Mouse (Mus musculus): ENCODE measurements around the gene Vcl.

Gene Vcl

GRCm38 (mm10) chr14:20928848-20929745 is at the start of gene Vcl:
TSS of gene Vcl (plus strand) at chr14:20929398.
- DNase-seq (ENCODE audit: low spot score): peak; percentile 100

GRCm38 (mm10) chr14:20884691-20885090 is 44.5 kb upstream of the Vcl start:
- no peak for DNase-seq (ENCODE audit: low spot score)

GRCm38 (mm10) chr14:20885091-20885888 is 43.9 kb upstream of the Vcl start:
- DNase-seq (ENCODE audit: low spot score): peak; percentile 31

GRCm38 (mm10) chr14:20886266-20886665 is 42.9 kb upstream of the Vcl start:
- DNase-seq (ENCODE audit: low spot score): peak; percentile 44

GRCm38 (mm10) chr14:20887541-20888085 is 41.6 kb upstream of the Vcl start:
- DNase-seq (ENCODE audit: low spot score): no peak

GRCm38 (mm10) chr14:20891941-20892402 is 37.2 kb upstream of the Vcl start:
- DNase-seq (ENCODE audit: low spot score): no peak

GRCm38 (mm10) chr14:20893815-20894214 is 35.4 kb upstream of the Vcl start:
- DNase-seq (ENCODE audit: low spot score): no peak

- no peak for DNase-seq (ENCODE audit: low spot score)
Observed at GRCm38 (mm10) chr14:20901267-20901666, 27.9 kb upstream of the Vcl start.

GRCm38 (mm10) chr14:20903137-20903536 is 26.1 kb upstream of the Vcl start:
- DNase-seq (ENCODE audit: low spot score): no peak

GRCm38 (mm10) chr14:20911811-20912210 is 17.4 kb upstream of the Vcl start:
- DNase-seq (ENCODE audit: low spot score): no peak

- no peak for DNase-seq (ENCODE audit: low spot score)
Observed at GRCm38 (mm10) chr14:20914415-20914814, 14.8 kb upstream of the Vcl start.

GRCm38 (mm10) chr14:20916625-20917612 is 12.3 kb upstream of the Vcl start:
- DNase-seq (ENCODE audit: low spot score): no peak

- no peak for DNase-seq (ENCODE audit: low spot score)
Observed at GRCm38 (mm10) chr14:20924071-20924789, 5.0 kb upstream of the Vcl start.

GRCm38 (mm10) chr14:20927470-20928307 is 1.5 kb upstream of the Vcl start:
- DNase-seq (ENCODE audit: low spot score): no peak

GRCm38 (mm10) chr14:20928308-20928685 is 901 bp upstream of the Vcl start:
- peak; percentile 28 for DNase-seq (ENCODE audit: low spot score)

- DNase-seq (ENCODE audit: low spot score): peak; percentile 29
Observed at GRCm38 (mm10) chr14:20929814-20930434, 726 bp downstream of the Vcl start.

GRCm38 (mm10) chr14:20930481-20931391 is 1.5 kb downstream of the Vcl start:
- DNase-seq (ENCODE audit: low spot score): peak; percentile 77

GRCm38 (mm10) chr14:20938424-20938823 is 9.2 kb downstream of the Vcl start:
- no peak for DNase-seq (ENCODE audit: low spot score)

All from testis, postnatal 14 days (tissue).